Mouse (Mus musculus) thymus, adult 18-20 months (tissue): Measurements from ENCODE around the gene Ptgdr2.

Experiments used
- DNase-seq, 2 experiments: peaks; one replicate each; pipeline ENCODE4 v3.0.0; 2022; ENCODE audit warnings: mixed read lengths in 2 of 2

Ptgdr2 gene

GRCm38 (mm10) chr19:10979184-10980168 lies 42.5 kb downstream of the Ptgdr2 start:
- DNase-seq: peak; percentile 80 to 87

- DNase-seq: no peak
These were observed 43.2 kb downstream of the Ptgdr2 start for GRCm38 (mm10) chr19:10980210-10980609.

- no peak for DNase-seq
These were observed 46.2 kb downstream of the Ptgdr2 start for GRCm38 (mm10) chr19:10983146-10983545.

GRCm38 (mm10) chr19:10984551-10984950 lies 47.6 kb downstream of the Ptgdr2 start:
- no peak for DNase-seq

GRCm38 (mm10) chr19:10985889-10986288 lies 48.9 kb downstream of the Ptgdr2 start:
- no peak for DNase-seq

- DNase-seq: no peak
These were observed 51.6 kb downstream of the Ptgdr2 start for GRCm38 (mm10) chr19:10988563-10988962.

- DNase-seq: no peak
These were observed 53.8 kb downstream of the Ptgdr2 start for GRCm38 (mm10) chr19:10990751-10991150.

- DNase-seq: no peak
These were observed 55.0 kb downstream of the Ptgdr2 start for GRCm38 (mm10) chr19:10991911-10992310.
